Mouse (Mus musculus) left cerebral cortex, postnatal 14 days (tissue): ENCODE results near the gene Pacsin1. TPM values are rescaled to one million over a fixed set of nuclear protein-coding genes. Genes with fewer than 3 reads are reported as not detected.
"Not testable (repeated sequence)": the region's sequence is repeated elsewhere in the genome, so short reads cannot be mapped to it uniquely, and the experiment has no call there.

Experiments
- DNase-seq, 2 experiments: peaks; one replicate each; pipeline ENCODE4 v3.0.0; 2021 to 2022; ENCODE audit warnings: low spot score in 2 of 2, mixed read lengths in 1 of 2
- intact Hi-C: fragments of 180-260 bp; cut with DNase I; formaldehyde crosslinking; loops from one replicate; pipeline ENCODE4 v1.15.1; 2025
- total RNA-seq, 2 experiments: library from RNA; stranded (reverse); gene quantifications; 2 replicates each; pipeline ENCODE4 v1.2.3; 2021

Pacsin1 gene
- total RNA-seq, 2 experiments from 2014 or later, result 349 to 352 TPM

GRCm38 (mm10) chr17:27629249-27630020 is 25.9 kb upstream of the Pacsin1 start:
- DNase-seq, result peak; percentile 87 to 91
- intact Hi-C loops, result no loop called here

GRCm38 (mm10) chr17:27634871-27635574 is 20.3 kb upstream of the Pacsin1 start, which contains the start of gene RPS10-NUDT3:
TSS of gene RPS10-NUDT3 (minus strand) at chr17:27635222.
- peak; percentile 90 for DNase-seq
- intact Hi-C loops, result no loop called here

GRCm38 (mm10) chr17:27635575-27635903 is 19.8 kb upstream of the Pacsin1 start:
- DNase-seq, result peak in 1 of 2 experiments; percentile 68
- intact Hi-C loops, result not testable (repeated sequence)

- DNase-seq, result no peak
- intact Hi-C loops, result no loop called here
These were observed 18.9 kb upstream of the Pacsin1 start, which contains the start of gene Rps10 for GRCm38 (mm10) chr17:27636132-27637020. TSS of gene Rps10 (minus strand) at chr17:27636669.

- intact Hi-C loops, result no loop called here
- no peak for DNase-seq
These were observed 18.0 kb upstream of the Pacsin1 start for GRCm38 (mm10) chr17:27637333-27637732.

- DNase-seq, result peak; percentile 80 to 88
- intact Hi-C loops, result loop anchor here (2.0 kb wide), 1 partner anchor 16 kb away; the partner anchor contains the start of gene Pacsin1
These were observed 16.4 kb upstream of the Pacsin1 start for GRCm38 (mm10) chr17:27638921-27639332.

GRCm38 (mm10) chr17:27639851-27640250 is 15.5 kb upstream of the Pacsin1 start:
- DNase-seq, result not testable (repeated sequence)

GRCm38 (mm10) chr17:27642491-27643062 is 12.7 kb upstream of the Pacsin1 start:
- DNase-seq, result peak; percentile 85 to 92
- intact Hi-C loops, result loop anchor here (5.0 kb wide), 1 partner anchor 120 kb away; no protein-coding TSS in a partner anchor

More at GRCm38 (mm10) chr17:27639851-27640250, 15.5 kb upstream of the Pacsin1 start:
- intact Hi-C loops, result loop anchor here (2.0 to 5.0 kb wide), 2 partner anchors 15 to 122 kb away; partner anchors contain the start of gene Pacsin1

GRCm38 (mm10) chr17:27643101-27643500 is 12.2 kb upstream of the Pacsin1 start:
- DNase-seq, result peak in 1 of 2 experiments; percentile 43
- intact Hi-C loops, result loop anchor here (5.0 kb wide), 1 partner anchor 119 kb away; no protein-coding TSS in a partner anchor

- intact Hi-C loops, result loop anchor here (5.0 kb wide), 1 partner anchor 119 kb away; no protein-coding TSS in a partner anchor
- no peak for DNase-seq
These were observed 11.6 kb upstream of the Pacsin1 start for GRCm38 (mm10) chr17:27643756-27644155.

GRCm38 (mm10) chr17:27644572-27644971 is 10.7 kb upstream of the Pacsin1 start:
- intact Hi-C loops, result loop anchor here (5.0 kb wide), 1 partner anchor 118 kb away; no protein-coding TSS in a partner anchor
- DNase-seq, result no peak

- intact Hi-C loops, result no loop called here
- DNase-seq, result no peak
These were observed 9.5 kb upstream of the Pacsin1 start for GRCm38 (mm10) chr17:27645807-27646206.

- DNase-seq, result no peak
- intact Hi-C loops, result no loop called here
These were observed 5.1 kb upstream of the Pacsin1 start for GRCm38 (mm10) chr17:27650160-27650559.

GRCm38 (mm10) chr17:27650586-27650985 is 4.7 kb upstream of the Pacsin1 start:
- intact Hi-C loops, result no loop called here
- no peak for DNase-seq

- DNase-seq, result no peak
- intact Hi-C loops, result no loop called here
These were observed 3.1 kb upstream of the Pacsin1 start for GRCm38 (mm10) chr17:27652046-27652790.

GRCm38 (mm10) chr17:27653253-27653959 is 1.9 kb upstream of the Pacsin1 start:
- intact Hi-C loops, result no loop called here
- DNase-seq, result no peak

- intact Hi-C loops, result no loop called here
These were observed 696 bp downstream of the Pacsin1 start for GRCm38 (mm10) chr17:27656011-27656399.

GRCm38 (mm10) chr17:27656414-27656813 is 1.1 kb downstream of the Pacsin1 start:
- intact Hi-C loops, result no loop called here
- DNase-seq, result no peak

More at GRCm38 (mm10) chr17:27656011-27656399, 696 bp downstream of the Pacsin1 start:
- DNase-seq, result peak; percentile 81 to 88
